Mouse (Mus musculus) G1E-ER4 (cell line): Measurements from ENCODE around the gene Gnat3. TPM values are rescaled to one million over a fixed set of nuclear protein-coding genes. Genes with fewer than 3 reads are reported as not detected.

ENCODE experiments used
- GATA1 ChIP-seq: IDR thresholded peaks from one replicate; pipeline ENCODE4 v1.8.0; 2012; ENCODE audit warnings: low read length, inconsistent platforms
- polyA plus RNA-seq: library from polyadenylated mRNA; stranded (reverse); fragments of >175 nt; gene quantifications from 2 replicates; pipeline ENCODE4 v1.2.3, GENCODE M21; 2012

Gene Gnat3
- polyA plus RNA-seq: not detected in 2 replicates

DNA sequence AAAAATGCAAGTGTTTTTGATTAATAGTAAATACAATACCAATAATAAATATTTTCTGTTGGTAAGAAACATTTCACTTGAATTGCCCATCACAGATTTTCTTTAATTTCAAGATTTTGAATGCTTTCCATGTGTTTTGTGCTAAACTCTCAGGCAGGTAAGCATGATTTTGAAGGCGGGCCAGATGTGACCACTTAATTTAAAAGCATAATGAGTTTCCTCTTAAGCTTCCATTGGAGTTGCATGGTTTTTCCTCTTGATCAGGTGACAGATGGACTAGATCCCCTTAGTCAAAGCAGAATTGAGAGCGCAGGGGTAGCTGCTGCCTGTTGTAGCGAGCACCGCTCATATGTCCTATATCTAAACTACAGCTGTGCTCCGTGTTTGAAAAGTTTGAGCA lies at the start of gene Gnat3:
Gene Gnat3, plus strand, starts transcription at position 301 of the 400 bp plus-strand sequence.
- no peak for TF ChIP-seq GATA1

DNA sequence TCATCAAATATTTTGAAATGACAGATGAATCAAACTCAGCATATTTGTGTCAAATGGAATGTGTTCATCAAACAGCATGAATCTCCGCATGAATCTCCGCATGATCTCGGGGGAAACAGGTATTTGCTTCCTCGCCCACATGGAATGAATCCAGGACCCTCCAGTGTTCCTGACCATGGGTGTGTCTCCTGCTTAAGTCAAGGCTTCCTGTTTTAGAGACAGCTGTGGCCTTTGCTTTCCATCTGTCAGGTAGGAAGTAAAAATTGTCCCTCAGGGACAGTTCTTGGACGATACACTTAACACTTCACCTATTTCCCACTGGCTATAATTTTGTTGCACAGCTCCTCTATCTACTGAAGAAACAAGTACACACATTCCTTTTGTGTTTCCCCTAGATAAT lies 43.4 kb upstream of the Gnat3 start:
- no peak for TF ChIP-seq GATA1

DNA sequence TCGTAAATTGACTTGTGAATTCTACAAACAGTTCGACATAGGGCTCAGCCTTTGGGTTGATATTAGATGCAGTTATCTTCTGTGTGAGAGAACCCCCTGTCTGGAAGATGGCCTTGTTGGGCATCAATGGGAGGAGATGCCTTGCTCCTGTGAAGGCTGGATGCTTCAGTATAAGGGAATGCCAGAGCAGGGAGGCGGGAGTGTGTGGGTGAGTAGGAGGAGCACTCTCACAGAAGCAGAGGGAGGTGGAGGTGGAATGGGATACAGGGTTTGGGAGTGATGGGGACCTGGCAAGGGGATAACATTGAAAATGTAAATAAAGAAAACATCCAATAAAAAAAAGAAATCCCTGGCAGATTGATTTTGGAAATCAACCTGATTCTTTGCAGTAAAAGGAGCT lies 38.7 kb upstream of the Gnat3 start:
- TF ChIP-seq GATA1: no peak

DNA sequence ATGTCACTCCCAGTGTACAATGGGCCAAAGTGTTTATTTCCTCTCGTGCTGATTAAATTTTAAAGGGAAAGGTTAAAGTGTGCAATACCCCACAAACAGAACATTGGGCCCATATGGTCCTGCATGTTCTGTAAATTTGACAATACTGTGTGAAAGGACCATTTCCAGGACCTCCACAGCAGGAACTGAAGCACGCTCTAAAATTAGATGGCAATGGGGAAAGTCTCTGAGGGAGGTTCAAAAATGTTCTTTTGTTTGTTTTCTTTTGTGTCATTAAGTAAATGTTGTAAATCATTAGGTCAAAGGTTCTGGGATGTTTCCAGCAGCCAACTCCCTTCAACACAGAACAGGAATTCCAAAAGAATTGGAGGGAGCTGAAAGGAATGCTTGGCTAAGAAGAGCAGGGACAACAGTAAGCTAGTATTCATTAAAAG lies 38.2 kb upstream of the Gnat3 start:
- TF ChIP-seq GATA1: no peak

DNA sequence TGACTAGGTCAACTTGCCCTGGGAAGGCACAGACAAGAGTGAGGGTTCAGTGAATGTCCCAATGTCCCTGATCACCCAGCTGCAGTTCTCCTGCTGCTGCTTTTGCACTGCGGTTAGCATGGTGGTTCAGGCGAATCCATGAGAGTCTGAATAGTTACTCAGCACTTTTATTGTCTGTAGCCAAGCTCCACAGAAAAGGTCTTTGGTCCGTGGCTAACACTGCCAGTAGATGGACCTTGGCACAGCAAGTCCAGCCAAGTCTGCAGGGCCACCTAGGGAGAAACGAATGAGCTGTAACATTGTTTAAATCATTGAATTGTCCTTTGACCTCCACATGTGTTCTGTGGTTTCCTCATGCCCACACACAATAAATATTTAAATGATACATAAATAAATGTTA lies 33.9 kb upstream of the Gnat3 start:
- TF ChIP-seq GATA1: no peak

DNA sequence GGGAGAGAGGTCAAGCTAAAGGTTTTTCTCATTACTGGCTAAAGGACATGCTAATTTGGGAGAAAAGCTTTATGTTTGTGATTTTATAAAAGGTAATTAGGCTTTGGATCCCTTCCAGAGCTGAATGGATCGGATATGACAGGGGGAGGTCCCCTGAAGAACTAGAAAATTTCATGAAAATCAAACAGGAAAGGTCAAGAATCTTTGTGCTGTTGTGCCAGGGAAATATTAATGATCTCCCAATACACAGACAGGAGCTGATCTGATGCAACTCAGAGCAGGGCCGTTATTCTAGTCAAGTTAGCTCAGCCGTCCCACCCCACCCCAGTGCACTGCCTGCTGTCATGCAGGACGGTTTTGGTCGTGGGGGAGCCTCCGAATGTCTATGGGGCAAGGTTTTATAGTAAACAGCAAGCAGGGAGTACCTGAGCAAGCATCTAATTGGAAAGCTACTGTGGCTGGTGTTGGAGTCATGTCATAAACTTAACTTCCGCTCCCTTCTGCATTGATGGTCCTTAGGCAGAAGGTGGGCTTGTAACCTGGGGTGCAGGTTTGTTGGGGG lies 33.3 kb upstream of the Gnat3 start:
- TF ChIP-seq GATA1: no peak

DNA sequence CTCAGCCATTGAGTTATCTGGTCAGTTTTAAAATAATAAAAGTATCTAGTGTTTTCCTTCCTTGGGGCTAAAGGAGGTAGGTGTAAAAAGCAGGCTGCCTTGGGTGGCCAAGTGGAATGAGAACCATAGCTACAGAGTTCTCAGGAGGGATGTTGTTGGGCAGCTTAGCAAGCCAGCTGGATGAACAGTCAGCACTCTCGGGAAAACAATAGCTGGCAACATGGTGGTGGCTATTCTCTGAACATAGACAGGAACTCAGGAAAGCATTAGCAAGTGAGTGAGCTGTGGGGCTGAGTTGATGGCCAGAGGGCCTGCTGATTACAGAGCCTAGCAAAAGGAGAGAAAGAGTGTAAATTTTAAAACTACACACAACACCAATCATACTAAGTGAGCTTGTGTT lies 27.8 kb upstream of the Gnat3 start:
- no peak for TF ChIP-seq GATA1

DNA sequence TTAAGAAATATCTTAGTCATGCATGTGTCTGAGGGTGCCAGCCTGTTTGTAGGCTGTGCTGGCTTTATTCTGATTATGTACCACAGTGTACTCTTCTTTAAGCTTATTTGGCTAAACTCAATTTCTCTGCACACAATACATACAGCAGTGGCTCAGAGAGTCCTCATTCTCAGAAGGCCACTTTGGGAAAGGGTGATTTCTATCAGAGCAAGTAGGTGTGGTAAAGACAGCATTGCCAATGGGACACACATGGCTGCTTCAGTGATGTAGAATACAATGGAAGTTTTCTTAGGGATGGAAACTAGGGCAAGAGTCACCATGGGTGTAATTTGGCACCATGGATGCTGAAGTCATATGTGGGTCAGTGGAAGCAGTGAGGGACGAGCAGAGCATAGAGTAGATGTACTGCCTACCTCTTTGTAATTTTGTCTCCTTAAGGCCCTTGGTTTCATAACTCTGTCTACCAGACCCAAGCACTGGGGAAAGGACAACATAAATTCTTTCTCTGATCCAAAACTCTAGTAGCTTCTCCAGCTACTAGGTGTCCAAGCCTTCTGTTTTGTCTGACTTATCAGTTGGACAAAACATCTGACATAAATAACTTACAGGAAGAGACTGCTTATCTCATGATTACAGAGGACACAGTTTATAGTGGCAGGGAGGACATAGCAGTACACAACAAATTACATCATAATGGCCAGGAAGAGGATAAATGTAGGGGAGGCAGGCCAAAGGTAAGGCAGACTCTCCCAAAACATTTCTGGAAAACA lies 24.0 kb upstream of the Gnat3 start:
- peak; percentile 82 for TF ChIP-seq GATA1

DNA sequence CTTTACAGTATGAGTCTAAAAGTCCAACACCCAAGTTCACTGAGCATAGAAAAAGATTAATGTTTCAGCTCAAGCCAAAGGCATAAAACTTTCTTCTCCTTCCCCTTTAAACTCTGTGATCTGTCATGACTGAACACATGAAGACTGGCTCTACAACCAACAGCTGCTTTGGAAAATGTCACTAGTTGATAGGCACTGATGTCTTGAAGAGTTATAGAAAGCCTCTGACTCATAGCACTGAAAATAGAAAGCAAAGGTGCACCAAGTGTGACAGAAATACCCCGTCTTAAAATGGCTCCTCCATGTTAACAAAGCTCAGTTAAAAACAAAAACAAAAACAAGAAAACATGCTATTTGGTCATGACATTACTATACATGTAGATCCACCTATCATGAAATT lies 5.9 kb upstream of the Gnat3 start:
- no peak for TF ChIP-seq GATA1

DNA sequence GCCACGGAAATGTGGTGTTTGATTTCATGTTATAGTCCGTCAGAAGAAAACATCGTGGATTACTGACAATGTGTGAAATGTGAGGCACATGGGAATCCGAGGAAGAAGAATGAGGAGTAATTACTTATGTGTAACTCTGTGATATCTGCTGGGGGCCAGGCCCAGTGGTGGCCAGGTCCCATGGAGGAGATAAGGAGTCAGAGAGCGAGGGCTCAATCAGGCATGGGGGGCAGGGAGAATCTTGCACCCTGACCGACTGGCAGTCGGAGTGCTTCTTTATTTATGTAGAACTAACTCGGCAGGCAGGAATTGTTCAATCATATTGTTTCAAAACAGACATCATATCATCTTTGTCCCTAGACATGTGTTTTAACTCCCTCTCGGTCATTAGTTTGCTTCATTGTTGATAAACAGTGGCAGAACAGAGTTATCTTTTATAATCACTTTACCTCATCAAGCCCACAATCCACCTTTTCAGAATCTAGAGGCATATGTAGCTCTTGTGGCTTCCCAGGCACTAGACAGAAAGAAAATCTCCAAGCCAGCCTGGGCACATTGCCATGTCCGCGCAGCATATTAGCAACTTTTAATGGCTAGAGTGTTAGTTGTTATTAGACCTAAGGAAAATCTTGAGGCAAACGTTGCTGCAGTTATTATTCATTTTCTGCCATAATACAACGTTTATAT lies 7.5 kb downstream of the Gnat3 start:
- TF ChIP-seq GATA1: peak; percentile 54

DNA sequence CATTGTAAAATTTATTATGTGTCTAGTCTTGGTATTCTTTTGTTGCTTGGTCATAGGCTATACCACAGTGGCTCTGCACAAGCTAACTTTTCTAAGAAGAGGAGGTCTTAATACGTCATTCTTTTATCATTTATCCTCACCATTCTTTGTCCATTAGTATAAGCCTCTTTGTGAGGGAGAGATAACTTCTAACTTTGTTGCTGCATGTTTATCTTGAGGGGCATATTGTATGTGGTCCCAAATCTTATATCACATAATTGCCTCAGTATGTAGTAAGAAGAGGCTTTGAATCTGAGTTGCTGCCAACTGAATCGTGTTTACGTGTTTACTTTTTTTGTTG lies 8.0 kb downstream of the Gnat3 start:
- TF ChIP-seq GATA1: peak; percentile 94

DNA sequence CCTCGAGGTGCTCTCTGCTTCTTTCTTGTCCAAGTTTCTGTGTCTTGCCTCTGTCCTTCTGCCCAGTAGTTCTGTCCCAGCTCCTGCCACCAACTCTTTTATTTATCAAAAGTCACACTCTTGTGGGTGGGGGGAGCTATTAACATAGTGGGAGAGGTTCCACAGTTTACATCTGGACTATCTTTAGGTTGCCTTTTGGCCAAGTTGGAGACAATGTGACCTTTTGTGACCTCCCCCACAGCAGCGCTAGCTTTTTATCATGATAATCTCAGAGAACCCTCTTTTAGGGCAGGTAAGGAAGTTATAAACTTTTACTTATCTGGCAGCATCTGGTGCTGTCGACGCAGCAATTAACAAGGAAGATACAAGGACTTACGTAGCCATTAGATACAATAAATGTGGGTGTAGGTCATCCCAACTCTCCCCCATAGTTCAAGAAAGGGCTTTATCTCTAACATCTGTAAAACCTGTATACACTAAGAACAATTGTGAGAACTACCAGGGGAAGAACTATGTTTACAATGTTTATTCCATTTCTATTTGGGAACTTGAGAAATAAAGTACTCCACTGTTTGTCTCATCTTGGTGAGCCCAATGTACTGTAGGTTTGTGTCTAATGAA lies 18.3 kb downstream of the Gnat3 start:
- no peak for TF ChIP-seq GATA1

DNA sequence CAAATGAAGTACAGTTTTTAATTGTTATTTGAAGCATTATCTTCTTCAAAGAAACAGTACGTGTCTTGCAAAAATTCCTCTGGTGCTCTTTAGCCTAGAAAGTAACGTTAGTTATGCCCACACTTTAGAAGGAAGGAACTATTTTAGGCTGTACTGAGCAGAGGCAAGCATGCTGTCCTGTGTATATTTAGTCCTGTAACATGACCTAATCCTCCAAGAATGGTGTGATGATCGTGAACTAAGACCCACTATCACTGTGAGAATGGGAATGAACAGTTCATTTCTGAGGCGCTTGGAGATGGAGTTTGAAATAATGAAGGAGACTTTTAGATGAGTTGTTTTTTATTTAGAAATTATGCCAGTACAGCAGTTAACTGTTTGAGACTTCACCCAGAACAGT lies 20.4 kb downstream of the Gnat3 start:
- no peak for TF ChIP-seq GATA1

DNA sequence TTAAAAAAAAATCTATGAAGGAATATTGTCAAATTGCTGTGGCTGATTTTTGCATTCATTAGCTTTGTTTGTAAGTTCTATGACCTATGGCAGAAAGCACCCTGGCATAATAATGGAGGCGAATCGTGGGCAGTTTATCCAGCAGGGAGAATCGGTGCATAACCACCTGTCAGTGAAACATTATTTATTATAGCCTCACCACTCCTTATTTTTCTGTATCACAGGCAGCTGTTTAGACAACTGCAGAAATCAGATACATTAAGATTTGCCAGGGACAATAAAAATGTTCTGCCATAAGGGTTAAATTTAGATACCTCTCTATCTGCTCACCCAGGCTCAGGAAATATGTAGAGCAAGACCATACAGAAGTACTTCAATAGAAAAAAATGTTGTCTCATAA lies 22.2 kb downstream of the Gnat3 start:
- no peak for TF ChIP-seq GATA1

DNA sequence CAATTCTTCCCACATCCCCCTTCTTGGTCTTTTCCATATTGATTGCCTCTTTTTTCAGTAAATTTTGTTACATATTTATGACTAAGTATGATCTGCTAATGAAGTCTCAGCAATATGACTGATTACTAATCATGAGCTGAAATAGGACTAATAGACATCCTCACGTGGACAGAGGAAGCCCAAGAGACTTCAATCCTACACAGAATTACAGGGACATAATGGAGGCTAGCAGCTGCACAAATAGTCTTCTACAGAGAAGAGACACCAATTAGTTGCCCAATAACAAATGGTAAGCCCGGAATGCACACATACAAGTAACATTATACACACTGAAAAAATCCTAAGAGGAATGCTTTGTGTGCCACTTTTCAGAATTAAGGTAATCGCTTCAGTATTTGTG lies 24.3 kb downstream of the Gnat3 start:
- no peak for TF ChIP-seq GATA1

DNA sequence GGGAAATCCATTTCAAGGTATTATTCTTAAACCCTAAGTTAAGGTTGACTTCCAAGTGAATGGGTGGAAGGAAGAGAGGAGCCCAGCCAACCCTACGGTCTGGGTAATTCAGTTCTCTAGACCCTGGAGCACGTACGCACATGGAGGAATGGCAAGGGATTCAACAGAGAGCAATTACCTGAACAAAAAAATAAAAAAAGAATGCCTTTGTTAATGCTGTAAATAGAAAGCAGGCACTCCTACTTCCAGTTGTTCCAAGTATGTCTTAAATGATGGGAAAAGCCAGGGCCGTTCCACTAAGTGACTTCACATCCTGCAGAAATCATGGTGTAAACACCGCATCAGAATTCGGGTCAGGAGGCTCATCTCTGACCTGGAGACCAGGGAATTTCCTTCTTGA lies 28.3 kb downstream of the Gnat3 start:
- TF ChIP-seq GATA1: no peak
